Mouse (Mus musculus): ENCODE results near the gene Gm10800.
"Not testable (repeated sequence)": the region's sequence is repeated elsewhere in the genome, so short reads cannot be mapped to it uniquely, and the experiment has no call there.

Gene Gm10800

DNA sequence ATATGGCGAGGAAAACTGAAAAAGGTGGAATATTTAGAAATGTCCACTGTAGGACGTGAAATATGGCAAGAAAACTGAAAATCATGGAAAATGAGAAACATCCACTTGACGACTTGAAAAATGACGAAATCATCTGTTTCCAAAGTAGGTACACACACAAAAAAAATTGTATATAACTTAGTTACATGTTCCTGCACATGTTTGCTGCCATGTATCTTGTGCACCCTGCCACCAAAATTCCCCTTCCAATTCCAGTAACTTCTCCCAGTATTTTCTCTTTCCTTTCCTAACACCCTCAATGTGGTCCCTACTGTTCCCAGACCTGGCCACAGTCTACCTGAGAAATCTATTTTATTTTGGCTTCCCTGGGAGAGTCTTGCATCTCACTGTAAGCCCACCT is at the start of gene Gm10800:
Gm10800 (minus strand) TSS at position 101 of the 400 bp plus-strand sequence.
- not testable (repeated sequence) for DNase-seq (ENCODE audit: low spot score in 2 of 2)

DNA sequence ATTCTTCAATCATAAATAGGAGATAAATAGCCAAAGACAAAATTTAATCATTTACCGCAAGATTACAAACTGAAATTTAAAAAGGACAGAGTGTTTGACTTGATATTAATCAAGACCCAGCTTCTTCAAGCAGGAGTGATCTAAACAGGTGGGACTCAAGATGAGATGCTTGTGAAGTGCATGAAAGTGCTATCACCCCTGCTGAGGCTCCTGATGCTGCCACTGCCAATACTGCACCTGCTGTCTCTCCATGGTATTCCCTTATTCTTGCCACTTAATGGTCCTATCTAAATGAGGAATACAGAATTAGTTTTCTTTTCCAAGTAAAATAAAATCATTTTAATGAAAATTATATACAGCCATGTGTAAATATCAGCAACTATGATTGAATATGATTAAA is 30.4 kb upstream of the Gm10800 start:
- no peak for DNase-seq (ENCODE audit: low spot score in 2 of 2)

DNA sequence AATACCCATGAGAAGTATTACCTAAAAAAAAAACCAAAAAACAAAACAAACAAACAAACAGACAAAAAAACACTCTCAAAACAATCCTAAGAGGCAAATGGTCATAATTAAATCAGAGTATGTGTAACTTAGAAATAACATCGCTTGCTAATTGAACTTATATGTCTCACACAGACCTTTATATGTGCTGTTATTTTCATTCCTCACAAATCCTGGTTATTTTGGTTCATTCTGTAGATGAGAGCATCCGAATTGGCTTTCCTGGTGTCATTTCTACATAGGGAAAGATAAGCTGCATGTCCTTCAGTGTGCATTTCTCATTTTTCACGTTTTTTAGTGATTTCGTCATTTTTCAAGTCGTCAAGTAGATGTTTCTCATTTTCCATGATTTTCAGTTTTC is 5.2 kb downstream of the Gm10800 start, which contains the start of gene Gm10801:
Gm10801 (plus strand) TSS at position 301 of the 400 bp plus-strand sequence.
- DNase-seq (ENCODE audit: low spot score in 2 of 2) = not testable (repeated sequence)

Measured in spleen, postnatal 4 days (tissue).